Mouse (Mus musculus) E14TG2a.4 (cell line): ENCODE results near the gene Frmd3.

Experiments used
- CTCF ChIP-seq: conservative IDR thresholded peaks from 2 replicates; pipeline ENCODE4 v1.5.1; 2014; ENCODE audit warnings: low read length
- NANOG ChIP-seq: IDR thresholded peaks from 2 replicates; pipeline ENCODE4 v1.6.1; 2014; ENCODE audit warnings: borderline replicate concordance, low read length, mixed read lengths
- POU5F1 ChIP-seq: IDR thresholded peaks from 2 replicates; pipeline ENCODE4 v1.6.1; 2014; ENCODE audit warnings: low read length, borderline replicate concordance

GRCm38 (mm10) chr4:74233534-74233933 is 220.3 kb downstream of the Frmd3 start:
- TF ChIP-seq CTCF (no peak), NANOG (no peak), POU5F1 (no peak)
